Mouse (Mus musculus): ENCODE results near the gene Dgkq.

The Dgkq gene

DNA sequence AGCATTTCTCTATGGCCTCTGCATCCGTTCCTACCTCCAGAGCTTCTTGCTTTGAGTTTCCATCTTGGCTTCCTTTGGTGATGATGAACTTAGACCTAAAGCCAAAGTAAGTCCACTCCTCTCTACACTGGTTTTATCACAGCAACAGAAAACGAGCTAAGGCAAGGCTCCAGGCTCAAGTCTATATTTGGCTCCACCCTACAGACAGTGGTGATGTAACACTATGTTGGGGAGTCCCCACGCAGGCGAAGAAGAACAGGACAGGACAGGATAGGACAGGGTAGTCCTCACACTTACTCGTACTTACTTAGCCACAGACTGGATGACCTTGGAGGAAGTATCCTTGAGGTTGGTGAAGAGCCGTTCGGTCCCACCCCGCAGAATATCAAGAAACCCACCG lies 66.9 kb downstream of the Dgkq start:
- DNase-seq (ENCODE audit: low read depth, low spot score), result no peak

DNA sequence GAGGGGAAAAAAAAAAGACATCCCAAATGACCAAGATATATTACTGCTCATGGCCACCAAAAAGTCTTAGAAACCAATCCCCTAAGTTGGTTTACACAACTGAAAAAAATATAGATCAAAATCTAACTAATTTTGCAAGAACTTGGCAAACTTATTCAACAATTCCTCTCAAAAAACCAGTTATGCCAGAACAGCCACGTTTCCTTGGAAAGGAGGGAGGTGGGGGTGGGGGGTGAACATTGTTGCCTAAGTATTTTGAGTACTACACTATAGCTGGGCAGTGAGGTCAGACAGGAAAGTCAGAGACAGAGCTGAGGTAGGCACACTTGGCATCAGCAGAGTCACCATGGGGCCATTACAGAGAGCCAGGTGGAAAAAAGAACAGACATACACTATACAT lies 69.5 kb downstream of the Dgkq start:
- no peak for DNase-seq (ENCODE audit: low read depth, low spot score)
